Mouse (Mus musculus) G1E (cell line): ENCODE data around the gene Agt.

ENCODE experiments used
- CTCF ChIP-seq: IDR thresholded peaks from 2 replicates; pipeline ENCODE4 v1.5.1; 2012; ENCODE audit warnings: low read depth, low read length, inconsistent platforms, mixed read lengths
- POLR2AphosphoS5 ChIP-seq: IDR thresholded peaks from 2 replicates; pipeline ENCODE4 v1.6.1; 2012; ENCODE audit warnings: low read depth, low read length, inconsistent platforms; ENCODE audit not compliant: insufficient replicate concordance

DNA sequence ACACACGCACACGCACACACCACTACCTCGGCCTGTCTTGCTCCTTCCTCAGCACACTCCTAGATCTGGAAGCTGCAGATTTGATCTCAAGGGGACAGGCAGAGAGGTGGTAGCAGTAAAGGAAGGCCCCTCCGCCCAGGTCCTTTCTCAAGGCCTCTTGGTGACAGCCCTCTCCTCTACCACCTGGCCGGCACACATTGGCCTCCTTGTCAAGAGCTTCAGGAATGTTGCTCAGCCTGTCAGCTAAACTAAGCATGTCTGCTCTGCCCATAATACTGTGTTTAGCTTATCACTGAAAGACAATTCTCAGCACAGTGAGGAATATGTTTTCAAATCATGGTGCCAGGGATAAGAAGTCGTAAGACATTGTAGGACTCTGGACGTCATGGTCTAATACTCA lies 13.3 kb downstream of the Agt start:
- TF ChIP-seq CTCF: no peak
- TF ChIP-seq POLR2AphosphoS5: no peak
